Mouse (Mus musculus): ENCODE data around the gene Trim62. TPM values are rescaled to one million over a fixed set of nuclear protein-coding genes. Genes with fewer than 3 reads are reported as not detected.
A peak's percentile ranks its signal among the peaks of the same experiment; 100 is the strongest.

Gene Trim62
- polyA plus RNA-seq, 1 experiment from 2014 or later = 2.1 TPM

GRCm38 (mm10) chr4:128848961-128849360, 34.4 kb upstream of the Trim62 start:
- Histone ChIP-seq H3K27me3 (replicated peaks; ENCODE audit: control insufficient read depth, insufficient read depth, low read length) (no peaks in the 10 kb centered on the region), H3K4me2 (replicated peaks; ENCODE audit: low read depth) (no peak overlapping the region), H3K36me3 (ENCODE audit: control insufficient read depth, insufficient read depth) (no peaks in the 10 kb centered on the region), H3K27ac (ENCODE audit: low read depth, low read length) (no peak overlapping the region), H3K4me3 (ENCODE audit: low read depth, low read length) (no peak overlapping the region), H3K9me3 (ENCODE audit: control insufficient read depth) (no peaks in the 10 kb centered on the region), H3K9ac (ENCODE audit: low read depth, low read length) (no peak overlapping the region), H3K4me1 (replicated peaks; ENCODE audit: control insufficient read depth, insufficient read depth, low read length) (no peaks in the 10 kb centered on the region)
- TF ChIP-seq CTCF (IDR thresholded peaks at IDR 0.05; ENCODE audit: low read depth) = no peak
- ATAC-seq = no peak
- WGBS = 91% methylated on average over 3 of the region's 3 CpGs

DNA sequence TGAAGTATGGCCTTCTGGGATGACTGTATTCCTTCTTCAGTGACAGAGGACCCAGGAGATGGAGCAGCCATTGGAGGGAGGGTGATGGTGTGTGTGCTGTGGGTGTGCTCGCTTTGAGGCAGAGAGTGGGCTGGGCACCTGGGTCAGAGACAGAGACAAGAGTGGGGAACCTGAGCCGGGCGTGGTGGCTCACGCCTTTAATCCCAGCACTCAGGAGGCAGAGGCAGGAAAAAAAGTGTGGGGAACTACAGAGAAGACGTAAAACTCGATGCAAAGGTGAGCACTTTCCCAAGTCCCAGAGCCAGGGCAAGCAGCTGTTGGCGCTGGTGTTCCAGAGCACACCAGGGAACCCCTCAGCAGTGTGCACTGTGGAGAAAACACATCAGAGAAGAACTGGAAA, 33.7 kb upstream of the Trim62 start:
- Histone ChIP-seq H3K4me3 (ENCODE audit: low read depth, low read length) (no peak overlapping the region), H3K36me3 (ENCODE audit: control insufficient read depth, insufficient read depth) (no peaks in the 10 kb centered on the region), H3K9ac (ENCODE audit: low read depth, low read length) (no peak overlapping the region), H3K9me3 (ENCODE audit: control insufficient read depth) (no peaks in the 10 kb centered on the region), H3K27me3 (replicated peaks; ENCODE audit: control insufficient read depth, insufficient read depth, low read length) (no peaks in the 10 kb centered on the region), H3K4me2 (replicated peaks; ENCODE audit: low read depth) (no peak overlapping the region), H3K4me1 (replicated peaks; ENCODE audit: control insufficient read depth, insufficient read depth, low read length) (no peaks in the 10 kb centered on the region), H3K27ac (ENCODE audit: low read depth, low read length) (no peak overlapping the region)
- WGBS = 55% methylated on average over 7 of the region's 7 CpGs
- TF ChIP-seq CTCF (IDR thresholded peaks at IDR 0.05; ENCODE audit: low read depth) = no peak
- no peak for ATAC-seq

- Histone ChIP-seq H3K9me3 (ENCODE audit: control insufficient read depth) (no peaks in the 10 kb centered on the region), H3K4me1 (replicated peaks; ENCODE audit: control insufficient read depth, insufficient read depth, low read length) (no peaks in the 10 kb centered on the region), H3K27me3 (replicated peaks; ENCODE audit: control insufficient read depth, insufficient read depth, low read length) (no peaks in the 10 kb centered on the region), H3K4me3 (ENCODE audit: low read depth, low read length) (no peak overlapping the region), H3K27ac (ENCODE audit: low read depth, low read length) (no peak overlapping the region), H3K4me2 (replicated peaks; ENCODE audit: low read depth) (no peak overlapping the region), H3K9ac (ENCODE audit: low read depth, low read length) (no peak overlapping the region), H3K36me3 (ENCODE audit: control insufficient read depth, insufficient read depth) (no peaks in the 10 kb centered on the region)
- TF ChIP-seq CTCF (IDR thresholded peaks at IDR 0.05; ENCODE audit: low read depth) = no peak
- no peak for ATAC-seq
- WGBS = 75% methylated on average over 12 of the region's 12 CpGs
These were observed 31.0 kb upstream of the Trim62 start for GRCm38 (mm10) chr4:128852266-128852887.

- no peaks in the 10 kb centered on the region for H3K36me3 ChIP-seq (ENCODE audit: control insufficient read depth, insufficient read depth)
- H3K27ac ChIP-seq (ENCODE audit: low read depth, low read length) = no peak overlapping the region
- no peak for ATAC-seq
- no peak for TF ChIP-seq CTCF (IDR thresholded peaks at IDR 0.05; ENCODE audit: low read depth)
- H3K4me3 ChIP-seq (ENCODE audit: low read depth, low read length) = no peak overlapping the region
- no peak overlapping the region for H3K9ac ChIP-seq (ENCODE audit: low read depth, low read length)
- H3K4me2 ChIP-seq (replicated peaks; ENCODE audit: low read depth) = no peak overlapping the region
- H3K9me3 ChIP-seq (ENCODE audit: control insufficient read depth) = no peaks in the 10 kb centered on the region
- 85% methylated on average over 11 of the region's 11 CpGs for WGBS
- no peaks in the 10 kb centered on the region for H3K27me3 ChIP-seq (replicated peaks; ENCODE audit: control insufficient read depth, insufficient read depth, low read length)
- H3K4me1 ChIP-seq (replicated peaks; ENCODE audit: control insufficient read depth, insufficient read depth, low read length) = no peaks in the 10 kb centered on the region
These were observed 30.3 kb upstream of the Trim62 start for GRCm38 (mm10) chr4:128853117-128853516.

GRCm38 (mm10) chr4:128855613-128856040, 27.8 kb upstream of the Trim62 start:
- peak; percentile 28; the same call in 1 of the 2 replicates for ATAC-seq
- WGBS = 35% methylated on average over 4 of the region's 4 CpGs

GRCm38 (mm10) chr4:128857212-128857611, 26.2 kb upstream of the Trim62 start:
- WGBS = 49% methylated on average over 2 of the region's 2 CpGs
- Histone ChIP-seq H3K9ac (ENCODE audit: low read depth, low read length) (no peak overlapping the region), H3K4me2 (replicated peaks; ENCODE audit: low read depth) (no peak overlapping the region), H3K4me3 (ENCODE audit: low read depth, low read length) (no peak overlapping the region), H3K36me3 (ENCODE audit: control insufficient read depth, insufficient read depth) (no peaks in the 10 kb centered on the region), H3K27ac (ENCODE audit: low read depth, low read length) (no peak overlapping the region), H3K9me3 (ENCODE audit: control insufficient read depth) (no peaks in the 10 kb centered on the region), H3K4me1 (replicated peaks; ENCODE audit: control insufficient read depth, insufficient read depth, low read length) (no peaks in the 10 kb centered on the region), H3K27me3 (replicated peaks; ENCODE audit: control insufficient read depth, insufficient read depth, low read length) (no peaks in the 10 kb centered on the region)
- ATAC-seq = no peak
- no peak for TF ChIP-seq CTCF (IDR thresholded peaks at IDR 0.05; ENCODE audit: low read depth)

More at GRCm38 (mm10) chr4:128855613-128856040, 27.8 kb upstream of the Trim62 start:
- no peak overlapping the region for H3K4me3 ChIP-seq (ENCODE audit: low read depth, low read length)
- H3K27me3 ChIP-seq (replicated peaks; ENCODE audit: control insufficient read depth, insufficient read depth, low read length) = no peaks in the 10 kb centered on the region
- H3K9me3 ChIP-seq (ENCODE audit: control insufficient read depth) = no peaks in the 10 kb centered on the region
- TF ChIP-seq CTCF (IDR thresholded peaks at IDR 0.05; ENCODE audit: low read depth) = no peak
- no peaks in the 10 kb centered on the region for H3K36me3 ChIP-seq (ENCODE audit: control insufficient read depth, insufficient read depth)
- no peak overlapping the region for H3K4me2 ChIP-seq (replicated peaks; ENCODE audit: low read depth)
- H3K9ac ChIP-seq (ENCODE audit: low read depth, low read length) = no peak overlapping the region
- no peaks in the 10 kb centered on the region for H3K4me1 ChIP-seq (replicated peaks; ENCODE audit: control insufficient read depth, insufficient read depth, low read length)
- H3K27ac ChIP-seq (ENCODE audit: low read depth, low read length) = no peak overlapping the region

Measured in intestine, postnatal 0 days (tissue).